Mouse (Mus musculus): ENCODE data around the gene Mrpl58.

- TF ChIP-seq CTCF (conservative IDR thresholded peaks at IDR 0.05; ENCODE audit: insufficient read depth, insufficient read length, low read depth, low read length) (no peak), POLR2A (IDR thresholded peaks at IDR 0.05; ENCODE audit: low read depth, low read length) (no peak)
Observed at GRCm38 (mm10) chr11:115455619-115456018, 52.1 kb downstream of the Mrpl58 start.

All from kidney, adult 2 months (tissue).